Comparison of ENCODE assay signal across 8 mouse cellular contexts in genomic region chr5:33721541-33722265, GRCm38 (mm10). TPM values are rescaled to one million over a fixed set of nuclear protein-coding genes. Genes with fewer than 3 reads are reported as not detected.
DNase-seq lines count a peak whose midpoint lies in the region; ATAC-seq and TF ChIP-seq lines count a peak whose summit lies in the region.

Gene Fgfr3 (plus strand): TSS chr5:33721674.

- peak; percentile 85 for ATAC-seq in limb, embryonic 14.5 days (ENCODE audit: low FRiP score, low read depth)
- peak; percentile 55 for ATAC-seq in midbrain, postnatal 0 days (ENCODE audit: low FRiP score)

- H3K36me3 ChIP-seq in heart, adult 2 months (ENCODE audit: control insufficient read depth, insufficient read depth, low read length), result no peaks in the 10 kb centered on the region
- H3K36me3 ChIP-seq in limb, embryonic 14.5 days (ENCODE audit: control insufficient read depth, insufficient read depth, low read length), result peaks cover 11% of the 10 kb centered on the region
- no peaks in the 10 kb centered on the region for H3K36me3 ChIP-seq in midbrain, postnatal 0 days (ENCODE audit: insufficient read depth, low read length)
- H3K36me3 ChIP-seq in thymus, adult 2 months (ENCODE audit: control insufficient read depth, insufficient read depth, low read length), result no peaks in the 10 kb centered on the region

- H3K9ac ChIP-seq in heart, adult 2 months (ENCODE audit: low read depth, low read length), result peak within 1 kb of the TSS; percentile 81
- H3K9ac ChIP-seq in limb, embryonic 14.5 days (ENCODE audit: low read depth, low read length, severe bottlenecking), result peak within 1 kb of the TSS; percentile 80
- peak within 1 kb of the TSS; percentile 62 for H3K9ac ChIP-seq in midbrain, postnatal 0 days (replicated peaks; ENCODE audit: low read length, poor library complexity, severe bottlenecking)

- TF ChIP-seq EP300 in heart, adult 2 months (IDR thresholded peaks at IDR 0.05; ENCODE audit: insufficient read depth, low read depth, low read length), result no peak

- WGBS in heart, adult 2 months, result 1% methylated on average over 70 of the region's 73 CpGs
- WGBS in limb, embryonic 14.5 days, result 0% methylated on average over 41 of the region's 73 CpGs
- WGBS in midbrain, postnatal 0 days, result under 1% methylated on average over 63 of the region's 73 CpGs
- WGBS in thymus, adult 2 months, result under 1% methylated on average over 73 of the region's 73 CpGs

- H3K27ac ChIP-seq in cortical plate, adult 2 months (ENCODE audit: insufficient read depth, low read length), result peak within 1 kb of the TSS; percentile 61; the same call in 1 of the 2 replicates
- H3K27ac ChIP-seq in heart, adult 2 months, result peak within 1 kb of the TSS; percentile 67
- H3K27ac ChIP-seq in limb, embryonic 14.5 days (replicated peaks; ENCODE audit: low read depth, low read length), result peak within 1 kb of the TSS; percentile 80
- H3K27ac ChIP-seq in midbrain, postnatal 0 days (ENCODE audit: low read depth, low read length), result peak within 1 kb of the TSS; percentile 51
- no peak within 1 kb of the TSS for H3K27ac ChIP-seq in thymus, adult 2 months (ENCODE audit: control insufficient read depth, insufficient read depth, low read length)

- no peak for DNase-seq in frontal cortex, adult 2 months (ENCODE audit: extremely low spot score in 1 of 2, low spot score in 1 of 2)
- no peak for DNase-seq in frontal cortex, postnatal 36 days (ENCODE audit: low spot score in 2 of 2)
- peak; percentile 86 to 89 for DNase-seq in heart, adult 2 months
- DNase-seq in kidney, adult 11 months, result peak; percentile 64
- DNase-seq in limb, embryonic 14.5 days (ENCODE audit: low spot score), result peak; percentile 61
- peak; percentile 50 for DNase-seq in midbrain, postnatal 0 days (ENCODE audit: low spot score)
- peak; percentile 67 for DNase-seq in thymus, adult 2 months

- H3K27me3 ChIP-seq in heart, adult 2 months (ENCODE audit: control insufficient read depth, insufficient read depth, low read length), result peaks cover 10% of the 10 kb centered on the region
- H3K27me3 ChIP-seq in limb, embryonic 14.5 days (ENCODE audit: control insufficient read depth, insufficient read depth, low read length), result peaks cover 5% of the 10 kb centered on the region; the same call in 1 of the 2 replicates
- peaks cover 46% of the 10 kb centered on the region for H3K27me3 ChIP-seq in midbrain, postnatal 0 days (ENCODE audit: insufficient read depth, low read length)
- peaks cover 26% of the 10 kb centered on the region; the same call in 1 of the 2 replicates for H3K27me3 ChIP-seq in thymus, adult 2 months (ENCODE audit: control insufficient read depth, insufficient read depth, low read length)

- H3K4me3 ChIP-seq in cortical plate, adult 2 months (ENCODE audit: insufficient read depth, low read length), result peak within 1 kb of the TSS; percentile 52
- peak within 1 kb of the TSS; percentile 92 for H3K4me3 ChIP-seq in heart, adult 2 months
- peak within 1 kb of the TSS; percentile 78 for H3K4me3 ChIP-seq in limb, embryonic 14.5 days (replicated peaks; ENCODE audit: low read length)
- peak within 1 kb of the TSS; percentile 58 for H3K4me3 ChIP-seq in midbrain, postnatal 0 days (ENCODE audit: low read depth, low read length)
- peak within 1 kb of the TSS; percentile 54 for H3K4me3 ChIP-seq in thymus, adult 2 months (ENCODE audit: control insufficient read depth, insufficient read depth, low read length)

- no peak for TF ChIP-seq CTCF in cortical plate, adult 2 months (IDR thresholded peaks at IDR 0.05; ENCODE audit: extremely low read depth, insufficient read depth, low read length)
- TF ChIP-seq CTCF in heart, adult 2 months (IDR thresholded peaks at IDR 0.05), result peak; percentile 44
- no peak for TF ChIP-seq CTCF in midbrain, postnatal 0 days (IDR thresholded peaks at IDR 0.05)
- TF ChIP-seq CTCF in thymus, adult 2 months (IDR thresholded peaks at IDR 0.05; ENCODE audit: borderline replicate concordance, control insufficient read depth, extremely low read depth, insufficient read depth, low read length, poor library complexity), result peak; percentile 31; the same call in 1 of the 2 replicates

- H3K9me3 ChIP-seq in limb, embryonic 14.5 days (ENCODE audit: control insufficient read depth, low read length), result no peaks in the 10 kb centered on the region
- H3K9me3 ChIP-seq in midbrain, postnatal 0 days (ENCODE audit: low read length), result no peaks in the 10 kb centered on the region

- H3K79me2 ChIP-seq in heart, adult 2 months (replicated peaks; ENCODE audit: control insufficient read depth, insufficient read depth, low read length), result no peaks in the 10 kb centered on the region

- no peaks in the 10 kb centered on the region for H3K4me1 ChIP-seq in cortical plate, adult 2 months (ENCODE audit: control insufficient read depth, insufficient read depth, low read length)
- H3K4me1 ChIP-seq in heart, adult 2 months (ENCODE audit: control insufficient read depth, insufficient read depth, low read length), result peaks cover 1% of the 10 kb centered on the region; the same call in 1 of the 2 replicates
- peaks cover 12% of the 10 kb centered on the region for H3K4me1 ChIP-seq in limb, embryonic 14.5 days (ENCODE audit: control insufficient read depth, insufficient read depth, low read length)
- peaks cover 2% of the 10 kb centered on the region; the same call in 1 of the 2 replicates for H3K4me1 ChIP-seq in midbrain, postnatal 0 days (ENCODE audit: insufficient read depth, low read length)
- H3K4me1 ChIP-seq in thymus, adult 2 months (replicated peaks; ENCODE audit: control insufficient read depth, insufficient read depth, low read length), result peaks cover 18% of the 10 kb centered on the region

- intact Hi-C loops in heart, adult 2 months (cut with DNase I), result loop anchor here (1.0 to 2.0 kb wide), 2 partner anchors 23 to 37 kb away; no protein-coding TSS in a partner anchor

- TF ChIP-seq POLR2A in cortical plate, adult 2 months (IDR thresholded peaks at IDR 0.05; ENCODE audit: extremely low read depth, insufficient read depth, low read length), result no peak
- TF ChIP-seq POLR2A in heart, adult 2 months (IDR thresholded peaks at IDR 0.05; ENCODE audit: insufficient read depth, low read depth, low read length), result peak; percentile 57
- 0 out of 2 replicates have a peak, but pooled peaks have one; percentile 57 for TF ChIP-seq POLR2A in limb, embryonic 14.5 days (IDR thresholded peaks at IDR 0.05; ENCODE audit: borderline replicate concordance, extremely low read depth, insufficient read depth, insufficient read length)
- TF ChIP-seq POLR2A in thymus, adult 2 months (IDR thresholded peaks at IDR 0.05; ENCODE audit: control insufficient read depth, extremely low read depth, insufficient read depth, low read length, poor library complexity), result no peak

- peak within 1 kb of the TSS; percentile 95 for H3K4me2 ChIP-seq in limb, embryonic 14.5 days (replicated peaks; ENCODE audit: low read depth, low read length, severe bottlenecking)
- H3K4me2 ChIP-seq in midbrain, postnatal 0 days (ENCODE audit: low read depth, low read length, poor library complexity, severe bottlenecking), result peak within 1 kb of the TSS; percentile 69

RNA-seq across cellular contexts. Expression of gene Fgfr3, which starts in this region (rescaled TPM):
- polyA plus RNA-seq in frontal cortex, adult 2 months (2012; rRNA removed), result 120 and 135 TPM in 2 replicates
- polyA plus RNA-seq in cortical plate, adult 2 months (2012; rRNA removed), result 150 and 169 TPM in 2 replicates
- total RNA-seq in heart, adult 2 months (2021), result 10 to 100 TPM in 1 of 2 experiments, 1 to 10 TPM in 1; 8.6 to 10.1 TPM
- 15.1 and 15.4 TPM in 2 replicates for polyA plus RNA-seq in heart, adult 2 months (2012; rRNA removed)
- 143 and 179 TPM in 2 replicates for polyA plus RNA-seq in limb, embryonic 14.5 days (2012; rRNA removed)
- polyA plus RNA-seq in limb, embryonic 14.5 days (2014; fragmentation: Nextera tagmentation; extraction: Ambion mirVana), result 27.5 and 32.9 TPM in 2 replicates
- total RNA-seq in midbrain, postnatal 0 days (2014; rRNA removed), result 71.3 and 81.6 TPM in 2 replicates
- 24.5 and 28.1 TPM in 2 replicates for polyA plus RNA-seq in midbrain, postnatal 0 days (2015; fragmentation: Nextera tagmentation; extraction: Ambion mirVana)
- polyA plus RNA-seq in thymus, adult 2 months (2012; rRNA removed), result 4.8 and 6.3 TPM in 2 replicates

Comparison
In these comparisons a context has a peak if more than half of its experiments do, and no peak if none do; other contexts are left out.
1. DNase-seq: peak in heart, adult 2 months (2 of 2), kidney, adult 11 months (single experiment), limb, embryonic 14.5 days (single experiment), midbrain, postnatal 0 days (single experiment) and thymus, adult 2 months (single experiment); none in frontal cortex, adult 2 months (0 of 2) and frontal cortex, postnatal 36 days (0 of 2).
2. CTCF ChIP-seq: peak in heart, adult 2 months (single experiment) and thymus, adult 2 months (single experiment); none in cortical plate, adult 2 months (single experiment) and midbrain, postnatal 0 days (single experiment).
3. POLR2A ChIP-seq: peak in heart, adult 2 months (single experiment) and limb, embryonic 14.5 days (single experiment); none in cortical plate, adult 2 months (single experiment) and thymus, adult 2 months (single experiment).
4. Peak in every context shown above with its lines, with median percentiles within 50 percentile points of each other: H3K4me3 ChIP-seq and H3K9ac ChIP-seq.